In genomic region chr16:13902397-13902831, GRCm38 (mm10) we compare ENCODE assay signal across 7 mouse cellular contexts. TPM values are rescaled to one million over a fixed set of nuclear protein-coding genes. Genes with fewer than 3 reads are reported as not detected.
DNase-seq lines count a peak whose midpoint lies in the region; ATAC-seq and TF ChIP-seq lines count a peak whose summit lies in the region.

No protein-coding gene starts in this region.

- no peaks in the 10 kb centered on the region for H3K9me3 ChIP-seq in hindbrain, postnatal 0 days (ENCODE audit: low read length)
- H3K9me3 ChIP-seq in midbrain, embryonic 11.5 days (ENCODE audit: control insufficient read depth, low read length), result no peaks in the 10 kb centered on the region

- H3K27ac ChIP-seq in testis, adult 2 months (ENCODE audit: control insufficient read depth, insufficient read depth, low read depth, low read length), result peak overlapping the region; percentile 85
- H3K27ac ChIP-seq in hindbrain, postnatal 0 days, result peak overlapping the region; percentile 91
- no peak overlapping the region for H3K27ac ChIP-seq in midbrain, embryonic 11.5 days (ENCODE audit: low read depth, low read length)

- WGBS in hindbrain, postnatal 0 days, result under 1% methylated on average over 30 of the region's 30 CpGs
- under 1% methylated on average over 29 of the region's 30 CpGs for WGBS in midbrain, embryonic 11.5 days

- H3K9ac ChIP-seq in hindbrain, postnatal 0 days (replicated peaks; ENCODE audit: low read length), result peak overlapping the region; percentile 92
- peak overlapping the region; percentile 85 for H3K9ac ChIP-seq in midbrain, embryonic 11.5 days (ENCODE audit: low read length)

- H3K4me2 ChIP-seq in hindbrain, postnatal 0 days (ENCODE audit: low read depth, low read length), result peak overlapping the region; percentile 79
- H3K4me2 ChIP-seq in midbrain, embryonic 11.5 days, result peak overlapping the region; percentile 76

- H3K27me3 ChIP-seq in testis, adult 2 months (ENCODE audit: control insufficient read depth, insufficient read depth, low read length), result no peaks in the 10 kb centered on the region
- H3K27me3 ChIP-seq in hindbrain, postnatal 0 days (ENCODE audit: insufficient read depth, low read length), result no peaks in the 10 kb centered on the region
- H3K27me3 ChIP-seq in midbrain, embryonic 11.5 days (ENCODE audit: control insufficient read depth, insufficient read depth, low read length), result no peaks in the 10 kb centered on the region

- no peak for DNase-seq in testis, postnatal 10 days (ENCODE audit: low spot score)
- peak; percentile 58 for DNase-seq in embryo, embryonic 10.5 days (ENCODE audit: low spot score)
- no peak for DNase-seq in hindbrain, postnatal 0 days (ENCODE audit: low spot score)
- no peak for DNase-seq in midbrain, embryonic 11.5 days (ENCODE audit: low spot score, missing footprints)
- DNase-seq in gastrocnemius, adult 18-20 months (ENCODE audit: low spot score), result no peak
- no peak for DNase-seq in left cerebral cortex, adult 9 months (ENCODE audit: low spot score in 2 of 2)

- TF ChIP-seq CTCF in testis, adult 2 months (IDR thresholded peaks at IDR 0.05; ENCODE audit: control insufficient read depth, insufficient read depth, insufficient replicate concordance, low read depth, low read length), result no peak
- TF ChIP-seq CTCF in hindbrain, postnatal 0 days (IDR thresholded peaks at IDR 0.05; ENCODE audit: low read depth), result no peak

- peaks cover 11% of the 10 kb centered on the region for H3K4me1 ChIP-seq in testis, adult 2 months (ENCODE audit: control insufficient read depth, insufficient read depth, low read length)
- H3K4me1 ChIP-seq in hindbrain, postnatal 0 days (ENCODE audit: insufficient read depth, low read length), result peaks cover 10% of the 10 kb centered on the region; the same call in 1 of the 2 replicates
- H3K4me1 ChIP-seq in midbrain, embryonic 11.5 days (ENCODE audit: control insufficient read depth, insufficient read depth, low read length), result peaks cover 5% of the 10 kb centered on the region

- no peak for TF ChIP-seq POLR2A in testis, adult 2 months (IDR thresholded peaks at IDR 0.05; ENCODE audit: control insufficient read depth, low read depth, low read length)

- H3K4me3 ChIP-seq in testis, adult 2 months (ENCODE audit: control insufficient read depth, low read depth, low read length), result peak overlapping the region; percentile 99
- peak overlapping the region; percentile 97 for H3K4me3 ChIP-seq in hindbrain, postnatal 0 days (ENCODE audit: low read length)
- peak overlapping the region; percentile 72 for H3K4me3 ChIP-seq in midbrain, embryonic 11.5 days (ENCODE audit: low read depth, low read length)

- H3K36me3 ChIP-seq in testis, adult 2 months (ENCODE audit: control insufficient read depth, insufficient read depth, low read length), result no peaks in the 10 kb centered on the region
- H3K36me3 ChIP-seq in hindbrain, postnatal 0 days (ENCODE audit: insufficient read depth, low read length), result no peaks in the 10 kb centered on the region
- H3K36me3 ChIP-seq in midbrain, embryonic 11.5 days (ENCODE audit: control insufficient read depth, insufficient read depth, low read length), result no peaks in the 10 kb centered on the region

- peak; percentile 2; the same call in 1 of the 2 replicates for ATAC-seq in hindbrain, postnatal 0 days
- ATAC-seq in midbrain, embryonic 11.5 days (ENCODE audit: low FRiP score), result no peak; the same call in 1 of the 2 replicates

RNA-seq across cellular contexts. Expression of gene Pdxdc1, which starts 0.5 kb away (rescaled TPM):
- polyA plus RNA-seq in testis, adult 2 months (2012; rRNA removed), result 180 and 182 TPM in 2 replicates
- 75.2 and 89.1 TPM in 2 replicates for total RNA-seq in hindbrain, postnatal 0 days (2014; rRNA removed)
- 58.2 and 64.2 TPM in 2 replicates for polyA plus RNA-seq in hindbrain, postnatal 0 days (2015; fragmentation: Nextera tagmentation; extraction: Ambion mirVana)
- polyA plus RNA-seq in midbrain, embryonic 11.5 days (2014; fragmentation: Nextera tagmentation; extraction: Ambion mirVana), result 68.0 and 76.1 TPM in 2 replicates
- total RNA-seq in gastrocnemius, adult 18-20 months (2021), result 10 to 100 TPM; 46.9 to 51.1 TPM

RNA-seq across cellular contexts. Expression of gene Mpv17l, which starts 0.5 kb away (rescaled TPM):
- 2.7 and 2.9 TPM in 2 replicates for polyA plus RNA-seq in testis, adult 2 months (2012; rRNA removed)
- 48.6 and 71.1 TPM in 2 replicates for total RNA-seq in hindbrain, postnatal 0 days (2014; rRNA removed)
- polyA plus RNA-seq in hindbrain, postnatal 0 days (2015; fragmentation: Nextera tagmentation; extraction: Ambion mirVana), result 46.4 and 48.4 TPM in 2 replicates
- 3.4 and 4.1 TPM in 2 replicates for polyA plus RNA-seq in midbrain, embryonic 11.5 days (2014; fragmentation: Nextera tagmentation; extraction: Ambion mirVana)
- total RNA-seq in gastrocnemius, adult 18-20 months (2021), result under 1 TPM; 0.50 to 0.85 TPM
